Mouse (Mus musculus) c-Kit-positive CD71-positive TER-119-negative erythroid progenitor cells, embryonic 14.5 days (primary cell): ENCODE data around the gene Lamc3.
"Not testable (repeated sequence)": the region's sequence is repeated elsewhere in the genome, so short reads cannot be mapped to it uniquely, and the experiment has no call there.

Experiments used
- DNase-seq: peaks from one replicate; pipeline ENCODE4 v3.0.0-alpha.2; 2013; ENCODE audit warnings: low read depth

The Lamc3 gene

GRCm38 (mm10) chr2:31878610-31879009 is 8.5 kb upstream of the Lamc3 start:
- DNase-seq, result no peak

DNA sequence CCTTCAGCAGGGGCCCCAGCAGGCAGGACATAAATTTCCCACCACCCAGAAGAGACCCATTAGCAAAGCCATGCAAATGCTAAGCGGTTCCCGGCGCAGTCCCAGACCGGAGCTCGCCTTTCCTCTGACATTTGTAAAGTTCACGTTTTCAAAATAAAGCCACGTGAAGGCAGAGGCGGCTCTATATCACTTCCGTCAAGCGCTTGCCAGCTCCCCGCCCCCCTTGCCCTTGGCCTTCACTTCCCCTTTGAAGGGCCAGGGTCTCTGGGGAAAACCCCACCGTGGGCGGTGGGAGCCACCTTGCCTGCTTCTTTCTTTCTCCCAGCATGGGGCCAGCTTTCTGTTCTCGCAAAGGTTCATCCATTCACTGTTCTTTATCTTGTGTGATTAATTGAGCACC is 6.2 kb upstream of the Lamc3 start:
- no peak for DNase-seq

DNA sequence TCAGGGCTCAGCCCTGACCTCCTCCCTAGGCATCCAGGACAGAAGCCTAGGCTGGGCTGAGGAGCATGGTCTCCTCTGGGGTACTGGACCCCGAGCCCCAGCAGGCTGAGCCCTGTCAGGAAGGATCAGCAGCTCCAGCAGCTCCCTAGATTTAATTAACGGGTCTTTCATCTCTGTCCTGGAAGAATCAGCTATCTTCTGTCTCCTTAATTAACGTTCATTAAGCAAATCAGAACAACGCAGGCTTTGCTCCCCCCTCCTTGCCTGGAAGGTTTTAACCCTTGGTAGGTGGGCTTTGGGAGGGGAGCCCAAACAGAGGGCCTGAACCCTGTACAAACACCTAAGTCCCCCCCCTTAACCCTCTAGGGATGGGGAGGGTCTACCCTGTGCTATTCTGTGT is 4.0 kb upstream of the Lamc3 start:
- DNase-seq, result no peak

GRCm38 (mm10) chr2:31884806-31885205 is 2.3 kb upstream of the Lamc3 start:
- DNase-seq, result no peak

- no peak for DNase-seq
These were observed 1.8 kb downstream of the Lamc3 start for GRCm38 (mm10) chr2:31888871-31889270.

DNA sequence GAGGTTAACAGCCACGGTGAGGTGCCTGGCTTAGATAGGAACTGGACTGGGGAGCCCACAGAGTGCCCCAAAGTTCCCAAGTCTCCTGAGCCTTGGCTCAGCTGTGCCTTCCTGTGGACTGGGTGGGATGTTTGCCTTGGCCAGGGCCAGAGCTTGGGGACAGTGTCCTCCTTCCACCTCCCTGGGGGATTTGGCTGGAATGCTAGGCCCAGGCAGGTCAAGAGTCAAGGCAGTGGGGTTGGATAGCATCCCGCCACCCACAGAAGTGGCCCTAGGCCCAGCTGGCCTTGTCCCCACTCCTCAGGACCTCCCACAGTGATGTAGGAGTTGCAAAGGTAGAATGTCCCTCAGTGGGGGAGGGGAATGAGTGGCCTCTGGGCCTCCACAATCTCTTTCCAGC is 4.1 kb downstream of the Lamc3 start:
- DNase-seq, result no peak

- no peak for DNase-seq
These were observed 6.1 kb downstream of the Lamc3 start for GRCm38 (mm10) chr2:31893110-31893669.

- no peak for DNase-seq
These were observed 7.3 kb downstream of the Lamc3 start for GRCm38 (mm10) chr2:31894221-31894870.

DNA sequence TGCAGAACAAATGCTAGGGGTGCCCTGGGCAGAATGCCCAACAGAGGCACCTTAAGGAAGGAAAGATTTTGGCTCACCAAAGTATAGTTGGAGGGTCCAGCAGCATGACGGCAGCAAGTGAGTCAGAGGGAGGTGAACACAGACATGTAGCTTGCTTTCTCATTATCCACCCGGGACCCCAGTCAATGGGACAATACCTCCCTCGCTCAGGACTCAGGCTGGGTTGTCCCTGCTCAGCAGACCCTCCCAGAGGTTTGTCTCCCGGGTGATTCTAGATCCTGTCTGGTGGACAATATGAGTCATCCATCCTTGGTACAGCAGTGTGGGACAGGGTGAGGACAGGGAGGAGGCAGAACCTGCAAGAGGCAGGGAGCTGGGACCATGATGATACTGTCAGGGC is 13.8 kb downstream of the Lamc3 start:
- DNase-seq, result no peak

- DNase-seq, result no peak
These were observed 14.7 kb downstream of the Lamc3 start for GRCm38 (mm10) chr2:31901659-31902362.

- DNase-seq, result no peak
These were observed 17.0 kb downstream of the Lamc3 start for GRCm38 (mm10) chr2:31904089-31904488.

DNA sequence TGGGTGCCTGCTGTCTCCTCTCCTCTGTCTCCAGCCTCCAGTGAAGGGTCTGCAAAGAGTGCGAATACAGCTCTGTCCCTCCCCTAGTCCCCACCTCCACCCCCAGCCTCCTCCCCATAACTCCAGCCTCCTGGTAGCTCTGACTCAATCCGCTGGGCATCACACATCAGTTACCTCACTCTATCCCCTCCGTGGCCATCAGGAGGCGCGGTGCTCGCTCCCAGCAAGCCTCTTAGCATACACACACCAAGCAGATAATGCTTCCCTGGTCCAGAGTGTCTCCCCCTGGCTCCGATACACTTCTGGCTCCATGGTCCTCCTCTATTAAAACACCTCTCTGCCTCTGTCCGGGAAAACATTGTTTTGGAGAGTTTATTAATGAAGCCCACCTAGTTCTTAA is 17.5 kb downstream of the Lamc3 start:
- no peak for DNase-seq

- no peak for DNase-seq
These were observed 18.6 kb downstream of the Lamc3 start for GRCm38 (mm10) chr2:31905682-31906081.

GRCm38 (mm10) chr2:31906407-31906806 is 19.3 kb downstream of the Lamc3 start:
- DNase-seq, result no peak

DNA sequence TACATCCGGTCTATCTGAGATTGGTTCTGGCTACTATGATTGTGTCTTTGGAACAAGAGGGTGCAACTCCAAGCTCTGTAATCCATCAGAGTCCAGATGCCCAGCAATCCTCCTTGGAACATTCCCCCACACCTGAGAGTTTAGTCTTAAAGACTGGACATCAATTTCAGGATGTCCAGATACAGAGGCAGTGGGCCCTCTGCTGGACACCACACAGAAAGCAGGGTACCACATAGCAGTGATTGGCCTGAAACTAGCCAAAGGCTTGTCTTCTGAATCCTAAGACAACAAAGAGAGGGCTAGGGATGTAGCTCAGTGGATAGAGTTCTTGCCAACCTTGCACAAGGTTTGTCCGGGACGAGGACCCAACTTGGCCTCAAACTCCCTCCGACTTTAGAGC is 25.5 kb downstream of the Lamc3 start:
- DNase-seq, result no peak

GRCm38 (mm10) chr2:31914213-31914612 is 27.1 kb downstream of the Lamc3 start:
- not testable (repeated sequence) for DNase-seq

GRCm38 (mm10) chr2:31915112-31915511 is 28.0 kb downstream of the Lamc3 start:
- DNase-seq, result peak; percentile 62

GRCm38 (mm10) chr2:31917636-31918035 is 30.5 kb downstream of the Lamc3 start:
- DNase-seq, result peak; percentile 13

DNA sequence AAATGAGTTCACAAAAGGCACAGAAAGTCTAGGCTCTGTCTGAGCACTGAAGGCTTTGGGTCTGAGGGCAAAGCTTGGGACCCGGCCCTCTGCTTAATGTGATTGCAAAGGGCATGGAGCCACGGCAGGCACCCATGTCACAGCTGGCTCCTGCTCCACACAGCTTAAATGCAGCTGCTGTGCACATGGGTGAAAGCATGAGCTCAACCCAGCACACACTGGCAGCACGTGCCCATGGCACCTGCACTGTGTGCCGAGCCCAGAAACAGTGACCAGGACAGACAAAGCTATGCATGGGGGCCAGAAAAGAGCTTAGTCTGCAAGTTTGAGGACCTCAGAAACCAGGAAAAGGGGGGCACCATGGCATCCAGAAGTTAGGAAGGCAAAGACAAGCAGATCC is 36.6 kb downstream of the Lamc3 start:
- no peak for DNase-seq

DNA sequence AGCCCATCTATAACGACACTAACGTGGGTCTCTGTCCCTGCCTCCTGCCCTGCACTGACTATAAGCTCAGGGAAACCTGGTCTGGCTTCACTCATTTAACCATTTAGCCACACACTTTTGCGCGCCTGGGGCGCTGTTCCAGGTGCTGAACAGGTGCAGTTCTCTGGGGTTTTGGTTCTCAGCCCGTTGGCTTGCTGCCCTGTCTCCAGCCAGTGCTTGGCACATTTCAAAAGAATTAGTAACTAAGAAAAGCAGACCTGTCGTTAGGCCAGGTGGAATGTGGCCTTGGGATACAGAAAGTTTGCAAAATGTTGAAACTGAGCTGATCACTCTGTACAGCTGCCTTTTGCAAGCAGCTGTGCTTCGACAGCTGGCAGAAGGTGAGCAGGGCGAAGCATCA is 37.7 kb downstream of the Lamc3 start:
- DNase-seq, result no peak

- DNase-seq, result no peak
These were observed 38.8 kb downstream of the Lamc3 start for GRCm38 (mm10) chr2:31925936-31926335.

DNA sequence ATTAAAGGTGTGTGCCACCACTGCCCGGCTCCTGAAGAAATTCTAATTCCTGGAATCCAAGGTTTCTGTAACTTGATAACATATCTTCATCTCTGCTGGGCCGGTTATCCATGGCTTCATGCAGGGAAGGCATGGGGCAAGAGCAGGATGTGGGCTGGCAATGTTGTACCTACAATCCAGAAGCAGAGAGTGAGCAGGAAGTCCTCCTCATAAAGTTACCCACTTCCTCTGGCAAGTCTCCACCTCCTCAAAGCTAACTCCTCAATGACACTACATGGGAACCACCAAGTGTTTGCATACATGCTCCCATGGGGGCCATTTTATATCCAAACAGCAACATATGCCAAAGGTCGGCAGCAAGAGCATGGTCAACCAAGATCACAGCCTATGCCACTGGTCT is 42.6 kb downstream of the Lamc3 start:
- DNase-seq, result no peak

- DNase-seq, result no peak
These were observed 47.5 kb downstream of the Lamc3 start for GRCm38 (mm10) chr2:31934551-31934950.

DNA sequence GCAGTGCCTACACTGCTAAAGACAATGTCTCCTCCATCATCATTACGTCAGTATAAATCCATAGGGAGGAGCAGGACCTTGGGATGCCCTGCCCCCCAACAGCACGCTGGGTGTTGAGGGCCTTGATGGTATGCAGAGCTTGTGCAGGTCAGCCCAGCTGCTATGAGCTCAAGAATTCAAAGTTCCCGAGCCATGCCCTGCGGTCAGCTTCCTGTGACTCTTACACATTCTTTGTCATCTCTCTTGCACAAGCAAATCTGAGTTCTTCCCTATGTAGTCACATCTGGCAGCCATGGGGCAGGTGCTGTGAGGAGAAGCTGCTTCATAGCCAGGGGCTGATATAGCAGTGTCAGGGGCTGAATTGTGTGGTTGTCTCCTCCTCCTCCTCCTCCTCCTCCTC is 48.0 kb downstream of the Lamc3 start:
- DNase-seq, result no peak
